Mouse (Mus musculus): Measurements from ENCODE around the gene Tubg2.

DNA sequence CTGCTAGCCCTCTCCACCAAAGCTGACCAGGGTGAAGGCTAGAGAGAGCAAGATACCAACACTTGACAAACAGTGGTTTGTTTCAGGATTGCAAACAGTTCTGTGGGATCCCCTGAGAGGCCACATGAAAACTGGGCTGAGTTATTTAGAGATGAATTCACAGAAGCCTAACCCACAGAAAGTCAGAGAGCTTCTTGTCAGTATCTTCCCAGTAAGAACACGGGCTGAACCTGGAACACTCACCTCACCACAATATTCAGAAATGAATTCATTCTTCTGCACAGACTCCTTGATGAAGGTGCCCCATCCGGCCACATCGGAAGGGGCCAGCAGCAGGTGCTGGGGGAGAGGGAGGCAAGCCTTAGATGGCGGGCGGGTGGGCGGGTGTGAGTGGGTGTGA, 38.9 kb downstream of the Tubg2 start:
- no peak for TF ChIP-seq HCFC1 (IDR thresholded peaks at IDR 0.05; ENCODE audit: borderline replicate concordance, insufficient read depth, low read length)
- TF ChIP-seq ZNF384 (IDR thresholded peaks at IDR 0.05; ENCODE audit: low read depth, low read length) = no peak
- TF ChIP-seq CHD2 (IDR thresholded peaks at IDR 0.05; ENCODE audit: low read depth, low read length) = no peak
- TF ChIP-seq ZC3H11A (IDR thresholded peaks at IDR 0.05; ENCODE audit: borderline replicate concordance, low read depth, low read length) = no peak
- no peak for TF ChIP-seq MAFK (IDR thresholded peaks at IDR 0.05; ENCODE audit: insufficient read depth, low read depth, low read length)

All from ES-E14 (cell line).